Mouse (Mus musculus) spleen, postnatal 14 days (tissue): Measurements from ENCODE around the gene Stk11ip.

Experiments
- DNase-seq, 2 experiments: peaks; one replicate each; pipeline ENCODE4 v3.0.0; 2021 to 2022; ENCODE audit warnings: low spot score in 2 of 2

The Stk11ip gene

DNA sequence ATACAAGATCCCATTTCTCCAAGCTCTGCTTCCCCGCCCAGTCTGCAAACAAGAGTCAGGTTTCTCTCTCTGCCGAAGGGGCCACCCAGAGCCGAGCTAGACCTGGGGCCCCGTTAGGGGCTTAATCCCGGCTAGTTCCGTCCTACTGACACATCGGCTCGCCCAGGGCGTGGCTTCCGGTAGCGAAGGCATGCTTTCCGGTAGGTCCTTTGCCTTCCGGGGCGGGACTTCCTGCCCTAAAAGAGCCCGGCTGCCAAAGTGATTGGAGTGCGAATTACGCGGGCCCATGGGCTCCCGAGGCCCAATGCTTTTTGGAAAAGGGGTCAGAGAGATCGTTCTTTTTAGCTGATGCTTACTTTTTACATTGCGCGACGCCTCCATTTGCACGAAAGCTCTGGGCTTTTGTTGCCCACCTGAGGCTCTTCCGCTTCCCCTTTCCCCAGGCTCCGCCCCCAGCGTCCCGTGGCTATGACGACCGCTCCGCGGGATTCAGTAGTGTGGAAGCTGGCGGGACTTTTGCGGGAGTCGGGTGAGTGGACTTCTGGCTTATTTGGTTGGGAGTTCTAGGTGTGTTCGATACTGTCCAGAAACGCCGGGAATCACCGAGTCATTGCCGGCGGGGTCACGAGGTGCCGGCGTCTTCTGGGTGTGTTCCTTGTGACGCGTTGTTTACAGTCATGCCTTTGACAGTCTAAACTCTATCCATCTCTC is at the start of gene Stk11ip:
TSS of gene Stk11ip (plus strand) at position 209 of the 711 bp plus-strand sequence.
- peak; percentile 73 to 84 for DNase-seq

DNA sequence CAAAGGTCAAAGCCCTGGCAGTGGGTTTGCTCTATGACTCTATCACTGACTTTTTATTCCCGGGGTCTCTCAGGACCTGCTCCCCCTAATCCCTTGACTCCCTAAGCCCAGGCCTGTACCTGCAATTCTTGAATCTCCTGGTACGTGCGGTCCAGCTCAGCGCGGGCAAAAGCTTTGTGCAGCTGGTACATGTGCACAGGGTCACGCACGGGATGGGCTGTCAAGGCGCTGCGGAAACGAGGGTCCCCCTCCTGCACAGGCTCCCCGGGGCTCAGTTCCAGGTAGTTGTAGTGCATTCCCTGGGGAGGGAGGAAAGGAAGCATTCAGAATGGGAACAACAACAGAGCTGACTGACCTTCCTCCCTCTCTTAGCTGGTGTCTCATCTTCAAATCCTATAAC is 44.9 kb upstream of the Stk11ip start:
- DNase-seq: no peak

DNA sequence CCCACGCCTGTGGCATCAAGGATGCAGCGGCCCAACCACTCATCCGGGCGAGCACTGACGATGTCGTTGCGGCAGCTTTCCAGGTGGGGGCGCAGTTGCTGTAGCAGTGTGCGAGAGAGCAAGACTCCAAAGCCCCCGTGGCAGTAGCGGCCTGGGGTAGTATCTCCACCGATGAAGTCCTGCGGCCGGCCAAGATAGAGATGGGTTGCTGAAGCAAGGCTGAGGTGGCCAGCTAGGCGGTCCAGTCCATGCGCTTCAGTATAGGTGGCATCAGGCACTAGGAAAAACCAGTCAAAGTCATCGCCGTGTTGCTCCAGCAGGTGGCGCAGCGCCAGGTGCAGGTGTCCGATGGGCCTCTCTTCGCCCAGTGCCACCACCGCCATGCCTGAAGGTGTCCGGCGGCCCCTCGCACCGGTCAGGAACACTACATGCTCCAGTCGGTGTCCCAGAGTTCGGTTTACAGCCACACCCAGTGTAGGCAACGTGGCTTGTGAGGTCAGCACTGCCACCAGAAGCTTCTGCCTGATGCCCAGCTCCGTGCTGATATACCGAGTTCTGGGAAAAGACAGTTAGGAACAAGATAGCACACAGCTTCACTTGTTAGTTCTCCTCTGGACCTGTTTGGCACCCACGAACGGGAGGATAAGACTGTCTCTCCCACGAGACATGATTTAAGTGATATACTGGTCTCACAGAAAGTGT is 43.9 kb upstream of the Stk11ip start:
- peak; percentile 64 to 73 for DNase-seq

DNA sequence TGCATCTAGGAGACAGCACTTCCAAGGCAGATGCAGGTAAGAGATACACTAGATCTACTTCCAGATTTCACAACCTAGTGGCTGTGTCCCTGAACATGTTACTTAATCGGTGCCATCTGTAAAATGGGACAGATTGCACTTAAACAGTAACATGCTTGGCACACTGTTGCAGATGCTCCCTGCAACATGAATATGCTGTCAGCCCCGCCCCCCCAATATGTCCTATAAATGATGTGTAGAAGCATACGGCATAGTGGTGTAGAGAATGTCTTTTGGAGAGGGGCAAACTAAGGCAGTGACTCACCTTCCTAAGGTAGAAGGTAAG is 43.4 kb upstream of the Stk11ip start:
- DNase-seq: no peak

DNA sequence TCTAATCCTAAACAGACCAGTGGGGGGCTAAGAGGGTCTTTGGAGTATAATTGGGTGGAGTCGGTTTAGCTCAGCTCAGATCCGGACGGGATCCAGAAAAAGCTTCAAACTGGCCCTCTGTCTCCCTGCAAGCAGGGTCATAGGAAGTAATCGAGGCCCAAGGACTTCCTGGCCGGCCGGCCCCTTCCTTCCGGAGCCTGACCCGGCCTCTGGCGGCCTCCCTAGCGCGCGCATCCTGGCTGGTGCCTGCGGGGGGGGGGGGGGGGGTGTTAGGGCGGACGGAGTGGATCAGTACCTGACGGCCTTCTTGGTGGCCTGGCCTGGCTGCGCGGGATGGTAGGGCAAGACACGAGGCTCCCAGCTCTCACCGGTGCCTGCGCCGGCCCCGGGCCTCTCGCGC is 42.8 kb upstream of the Stk11ip start:
- DNase-seq: no peak

DNA sequence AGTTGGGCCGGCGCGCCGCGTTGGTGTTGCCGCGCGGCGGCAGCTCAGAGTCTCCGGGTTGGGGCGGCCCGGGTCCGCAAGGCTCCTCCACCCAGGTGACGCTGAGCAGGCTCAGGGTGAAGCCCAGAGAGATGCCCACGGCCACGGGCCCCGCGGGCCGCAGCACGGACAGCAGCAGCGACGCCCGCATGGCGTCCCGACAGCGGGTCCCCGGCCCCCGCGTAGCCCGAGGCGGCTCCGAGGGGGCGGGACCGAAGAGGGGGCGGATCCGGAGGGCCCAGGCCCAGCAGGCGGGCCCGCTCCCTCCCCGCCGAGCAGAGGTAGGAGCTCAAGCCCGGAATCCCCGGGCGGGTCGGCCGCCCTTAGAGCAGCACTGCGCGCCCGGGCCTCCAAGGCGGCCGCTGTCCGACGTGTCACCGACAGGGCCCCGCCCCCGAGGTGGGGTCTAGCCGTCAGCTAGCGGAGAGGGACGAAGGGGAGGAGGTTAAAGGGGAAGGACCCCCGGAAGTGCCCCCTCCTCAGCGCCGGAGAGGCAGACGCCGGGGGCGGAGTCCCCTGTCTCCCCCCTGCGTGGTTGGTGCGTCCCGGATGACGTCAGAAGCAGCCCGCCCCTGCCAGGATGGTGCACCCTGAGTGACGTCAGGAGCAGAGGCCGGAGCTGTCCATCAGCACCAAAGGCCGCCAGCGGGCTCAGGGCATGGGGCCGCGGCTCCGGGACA is 42.3 kb upstream of the Stk11ip start, which contains the start of the genes Chpf and Tmem198:
TSS of gene Chpf (minus strand) at position 392 of the 719 bp plus-strand sequence.
TSS of gene Tmem198 (plus strand) at position 617 of the 719 bp plus-strand sequence.
- DNase-seq: peak; percentile 82 to 86

DNA sequence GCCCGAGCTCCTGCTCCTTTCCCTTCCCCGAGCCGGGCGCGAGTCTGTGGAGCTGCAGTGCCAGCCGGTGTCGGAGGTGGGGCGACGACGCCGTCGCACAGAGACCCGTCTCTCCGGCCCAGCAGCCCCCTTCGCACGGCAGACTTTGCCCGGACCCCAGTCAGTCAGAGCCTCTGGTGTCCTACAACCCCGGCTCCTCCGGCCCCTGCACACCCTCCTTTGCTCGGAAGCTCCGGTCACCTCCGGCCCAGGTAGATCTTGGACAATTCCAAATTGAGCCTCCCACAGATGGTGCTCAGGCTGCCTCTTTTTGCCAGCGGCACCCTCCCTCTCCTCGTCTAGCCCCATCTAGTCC is 41.7 kb upstream of the Stk11ip start:
- DNase-seq: no peak

DNA sequence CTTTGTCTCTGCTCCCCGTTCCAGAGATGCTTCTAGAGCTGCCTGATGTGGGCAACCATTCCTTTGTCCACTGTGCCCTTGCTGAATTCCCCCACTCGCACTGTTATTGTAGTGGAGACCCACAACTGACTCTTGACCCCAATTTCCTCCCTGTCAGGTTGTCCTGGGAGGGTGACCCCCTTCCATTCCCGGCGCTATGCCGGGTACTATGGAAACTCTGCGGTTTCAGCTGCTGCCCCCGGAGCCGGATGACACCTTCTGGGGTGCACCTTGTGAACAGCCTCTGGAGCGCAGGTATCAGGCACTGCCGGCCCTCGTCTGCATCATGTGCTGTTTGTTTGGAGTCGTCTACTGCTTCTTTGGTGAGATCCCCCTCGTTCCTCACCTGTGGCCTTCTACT is 41.3 kb upstream of the Stk11ip start:
- DNase-seq: no peak

DNA sequence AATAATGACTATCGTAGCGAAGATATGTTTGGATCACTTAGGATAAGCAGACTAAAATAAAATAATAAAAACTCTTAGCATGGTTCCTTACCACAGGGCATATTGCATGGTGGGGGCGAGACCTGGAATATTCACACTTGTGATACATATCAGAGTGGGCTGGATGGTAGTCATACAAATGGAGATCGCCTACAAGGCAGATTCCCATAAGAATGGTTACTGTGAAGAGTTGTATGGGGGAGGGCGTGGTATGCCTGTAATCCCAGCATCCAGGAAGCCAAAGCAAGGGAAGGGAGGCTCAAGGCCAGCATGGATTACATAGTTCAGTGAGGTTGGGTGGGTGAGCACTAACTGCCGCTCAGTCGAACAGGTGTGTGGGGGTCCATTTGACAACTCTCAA is 40.6 kb upstream of the Stk11ip start:
- no peak for DNase-seq

DNA sequence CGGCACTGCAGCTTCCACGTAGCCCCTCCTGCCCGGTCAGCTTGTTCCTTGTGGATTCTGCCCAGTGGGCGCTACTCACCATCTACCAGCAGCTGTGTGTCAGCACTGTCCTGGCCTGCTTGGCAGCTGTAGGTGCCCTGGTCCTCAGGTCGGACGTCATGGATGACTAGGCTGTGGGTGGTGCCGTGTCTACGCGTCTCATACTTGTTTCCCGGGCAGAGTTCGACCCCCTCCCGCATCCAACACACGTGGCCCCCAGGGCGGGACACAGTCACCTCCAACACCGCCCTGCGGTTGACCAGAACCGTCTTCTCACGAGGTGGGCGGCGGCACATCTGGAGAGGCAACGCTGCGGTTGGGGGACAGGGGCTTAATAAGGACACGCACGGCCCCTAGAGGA is 34.8 kb upstream of the Stk11ip start:
- no peak for DNase-seq

DNA sequence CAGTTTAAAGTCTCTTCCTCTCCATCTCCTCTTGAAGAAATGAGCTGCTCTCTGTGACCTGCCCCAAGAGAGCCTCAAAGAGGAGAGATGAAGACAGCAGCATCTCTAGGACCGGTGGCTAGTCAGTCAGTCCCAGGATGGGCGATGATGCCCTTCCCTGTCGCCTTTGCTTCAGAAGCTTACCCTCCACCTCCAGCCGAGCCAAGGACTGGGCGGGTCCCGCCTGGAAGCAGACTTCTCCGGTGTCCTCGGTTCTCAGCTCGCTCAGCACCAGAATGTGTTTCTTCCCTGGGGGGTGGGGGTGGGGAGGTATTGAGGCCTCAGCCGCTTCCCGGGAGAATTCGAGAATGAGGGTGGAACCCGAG is 34.3 kb upstream of the Stk11ip start:
- no peak for DNase-seq

DNA sequence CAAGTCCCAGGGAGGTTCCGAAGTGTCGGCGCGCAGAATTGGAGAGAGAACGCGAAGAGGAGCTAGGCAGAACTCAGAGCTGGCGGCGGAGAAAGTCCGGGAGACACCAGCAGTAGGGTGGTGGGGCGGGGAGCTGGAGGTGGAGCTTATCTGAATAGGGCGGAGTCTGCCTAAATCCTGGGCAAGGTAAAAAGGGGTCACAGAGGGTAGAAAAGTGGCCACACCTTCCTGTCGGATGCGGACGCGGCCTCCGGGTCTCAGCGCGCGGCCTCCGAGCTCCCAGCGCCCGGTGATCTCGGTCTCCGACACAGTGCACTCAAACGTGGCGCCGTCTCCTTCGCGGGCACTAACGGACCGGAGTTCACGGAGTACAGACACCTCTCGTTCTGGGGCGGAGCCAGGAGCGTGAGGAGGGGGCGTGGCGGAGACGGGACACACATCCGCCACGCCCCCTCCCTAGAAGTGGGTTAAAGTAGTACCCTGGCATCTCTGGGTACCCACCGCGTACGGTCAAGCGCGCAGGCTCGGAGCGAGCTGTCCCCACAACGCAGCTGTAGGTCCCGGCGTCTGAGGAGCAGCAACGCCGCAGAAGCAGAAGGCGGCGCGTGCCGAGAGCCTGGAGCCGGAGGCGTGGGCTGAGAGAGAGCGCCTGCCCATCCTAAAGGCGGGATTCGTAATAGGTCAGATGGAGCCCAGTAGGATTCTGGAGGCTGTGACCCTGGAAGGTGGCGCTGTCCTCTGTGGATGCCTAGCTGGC is 33.7 kb upstream of the Stk11ip start:
- peak in 1 of 2 experiments; percentile 14 for DNase-seq

DNA sequence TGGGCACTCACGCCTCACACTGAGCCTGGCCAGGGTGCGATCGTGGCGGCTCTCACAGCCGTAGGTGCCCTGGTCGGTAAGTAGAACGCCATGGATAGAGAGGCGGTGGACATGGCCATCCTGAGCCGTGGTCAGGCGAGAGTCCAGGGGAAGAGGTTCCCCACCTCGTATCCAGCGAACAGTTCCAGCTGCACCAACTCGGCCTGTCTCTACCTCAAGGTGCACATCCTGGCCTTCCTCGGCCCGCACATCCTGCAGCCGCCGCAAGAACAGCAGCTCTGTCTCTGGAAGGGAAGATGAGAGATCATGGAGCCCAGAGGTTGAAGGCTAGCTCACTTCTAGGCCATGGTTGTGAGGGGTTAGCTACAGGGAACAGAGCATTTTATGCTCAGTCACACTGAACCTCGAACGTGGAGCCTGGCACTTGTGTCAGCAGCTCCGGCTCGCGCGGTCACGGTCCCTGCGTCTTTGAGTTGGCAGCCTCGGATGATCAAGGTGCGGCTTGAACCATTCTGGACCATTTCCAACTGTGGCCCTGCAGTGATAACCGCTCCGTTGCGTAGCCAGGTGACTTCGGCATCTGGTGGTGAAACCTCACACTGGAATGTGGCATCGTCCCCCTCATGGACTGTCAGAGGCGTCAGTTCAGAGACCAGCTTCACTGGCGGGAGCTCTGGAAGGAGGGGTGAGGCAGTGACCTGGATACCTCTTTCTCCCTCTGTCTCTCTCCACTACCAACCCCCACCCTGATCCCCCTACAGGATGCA is 30.4 kb upstream of the Stk11ip start:
- no peak for DNase-seq

DNA sequence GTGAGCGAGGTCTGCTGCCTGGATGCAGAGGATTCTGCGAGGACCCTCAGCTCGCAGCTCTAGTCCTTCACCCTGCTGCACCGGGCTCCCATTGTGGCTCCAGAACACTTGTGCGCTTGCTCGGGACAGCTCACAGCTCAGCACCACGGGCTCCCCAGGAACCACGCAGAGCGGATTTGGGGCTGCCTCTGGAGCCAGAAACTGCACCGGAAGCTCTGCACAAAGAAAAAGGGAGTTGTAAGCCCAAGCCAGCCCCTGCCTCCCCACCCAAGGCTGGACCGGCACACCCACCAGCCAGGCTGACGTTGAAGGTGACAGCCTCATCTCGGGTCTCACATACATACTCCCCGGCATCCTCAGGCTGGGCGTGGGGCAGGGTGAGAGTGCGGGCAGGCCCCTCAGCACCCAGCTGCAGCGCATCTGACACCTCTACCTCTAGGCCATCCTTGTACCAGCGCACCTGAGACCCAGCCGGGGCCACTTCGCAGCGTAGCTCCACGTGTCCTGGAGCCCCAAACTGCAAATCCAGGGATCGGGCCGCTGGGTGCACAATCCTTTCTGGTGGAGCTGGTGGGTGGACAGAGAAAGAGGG is 28.7 kb upstream of the Stk11ip start:
- DNase-seq: no peak

DNA sequence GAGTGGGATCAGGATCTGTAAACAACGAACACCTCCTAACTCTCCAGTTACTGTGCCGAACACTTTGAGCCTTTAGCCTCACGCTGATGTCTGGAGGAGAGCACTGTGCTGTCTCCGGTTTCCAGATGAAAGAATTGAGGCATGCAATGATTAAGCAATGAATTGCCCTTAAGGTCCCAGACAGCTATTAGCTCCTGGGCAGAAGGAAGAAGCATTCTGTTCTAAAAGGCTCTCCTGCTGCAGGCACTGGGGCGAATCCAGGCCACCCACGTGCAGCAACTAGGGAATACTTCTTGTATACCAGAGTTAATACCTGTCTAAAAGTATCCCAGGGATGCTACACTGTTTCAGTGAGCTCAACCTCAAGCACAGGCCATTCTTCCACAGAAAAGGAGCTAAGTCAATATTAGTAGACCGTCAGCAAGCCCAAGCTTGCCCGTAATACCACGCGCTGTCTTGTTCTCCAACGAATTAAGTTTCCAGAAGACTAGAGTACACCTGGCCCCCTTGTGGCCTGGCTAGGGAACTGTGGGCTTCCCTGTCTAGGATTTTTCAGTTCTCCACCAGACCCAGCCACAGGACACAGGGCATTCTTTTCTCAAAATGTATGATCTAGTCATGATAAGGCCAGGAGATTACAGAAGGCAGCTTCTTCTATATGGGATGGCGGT is 26.3 kb upstream of the Stk11ip start:
- DNase-seq: no peak

DNA sequence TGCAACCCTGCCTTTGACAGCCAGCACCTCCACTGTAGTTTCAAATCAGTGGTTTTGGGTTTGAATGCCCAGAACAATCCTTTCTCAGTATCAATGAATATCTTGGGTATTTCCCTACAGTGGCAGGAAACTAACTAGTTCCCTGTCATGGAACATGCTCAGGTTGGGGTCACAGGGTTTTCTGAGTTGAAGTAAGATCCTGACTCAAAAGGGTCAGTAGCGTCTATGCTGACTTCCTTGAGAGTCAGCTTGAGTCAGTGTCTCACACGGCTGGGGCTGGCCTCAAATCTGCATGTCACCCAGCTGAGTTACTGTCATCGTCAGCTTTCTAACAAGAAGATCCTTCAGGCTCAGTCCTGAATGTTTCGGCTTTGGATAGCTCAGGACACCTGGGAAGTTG is 22.4 kb upstream of the Stk11ip start:
- no peak for DNase-seq

DNA sequence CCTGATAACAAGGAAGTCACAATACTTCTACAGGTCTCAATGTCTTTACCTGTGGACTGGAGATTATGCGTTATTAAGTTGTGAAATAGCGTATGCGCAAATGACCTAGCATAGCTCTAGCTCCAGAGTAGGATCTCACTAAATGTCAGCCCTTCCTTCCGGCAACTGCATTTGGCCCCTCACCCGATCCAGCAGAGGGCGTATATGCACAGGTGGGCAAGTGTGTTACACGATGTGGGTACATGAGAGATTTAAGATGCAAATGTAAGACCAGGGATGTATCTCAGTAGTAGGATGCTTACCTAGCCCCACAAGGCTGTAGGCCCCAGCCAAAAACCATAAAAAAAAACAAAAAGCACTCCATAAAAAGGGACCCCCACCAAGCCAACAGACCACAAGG is 21.9 kb upstream of the Stk11ip start:
- no peak for DNase-seq

DNA sequence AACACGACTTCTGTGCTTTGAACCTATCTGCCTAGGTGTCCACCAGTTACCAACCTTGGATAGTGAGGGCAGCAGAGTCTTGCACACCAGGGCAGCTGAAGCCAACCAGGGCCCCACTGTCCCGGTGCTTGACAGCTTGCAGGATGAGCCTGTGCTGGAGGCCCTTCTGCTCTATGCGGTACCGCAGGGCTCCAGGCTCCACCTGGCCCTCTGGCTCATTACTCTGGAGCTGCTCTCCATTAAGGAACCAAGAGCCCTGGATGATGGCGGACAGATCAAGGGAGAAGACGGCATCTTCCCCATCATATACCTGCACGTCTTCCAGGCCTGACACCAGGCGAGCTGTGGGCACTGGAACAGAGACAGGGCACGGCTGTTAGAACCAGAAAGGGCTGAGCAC is 19.4 kb upstream of the Stk11ip start:
- DNase-seq: no peak

DNA sequence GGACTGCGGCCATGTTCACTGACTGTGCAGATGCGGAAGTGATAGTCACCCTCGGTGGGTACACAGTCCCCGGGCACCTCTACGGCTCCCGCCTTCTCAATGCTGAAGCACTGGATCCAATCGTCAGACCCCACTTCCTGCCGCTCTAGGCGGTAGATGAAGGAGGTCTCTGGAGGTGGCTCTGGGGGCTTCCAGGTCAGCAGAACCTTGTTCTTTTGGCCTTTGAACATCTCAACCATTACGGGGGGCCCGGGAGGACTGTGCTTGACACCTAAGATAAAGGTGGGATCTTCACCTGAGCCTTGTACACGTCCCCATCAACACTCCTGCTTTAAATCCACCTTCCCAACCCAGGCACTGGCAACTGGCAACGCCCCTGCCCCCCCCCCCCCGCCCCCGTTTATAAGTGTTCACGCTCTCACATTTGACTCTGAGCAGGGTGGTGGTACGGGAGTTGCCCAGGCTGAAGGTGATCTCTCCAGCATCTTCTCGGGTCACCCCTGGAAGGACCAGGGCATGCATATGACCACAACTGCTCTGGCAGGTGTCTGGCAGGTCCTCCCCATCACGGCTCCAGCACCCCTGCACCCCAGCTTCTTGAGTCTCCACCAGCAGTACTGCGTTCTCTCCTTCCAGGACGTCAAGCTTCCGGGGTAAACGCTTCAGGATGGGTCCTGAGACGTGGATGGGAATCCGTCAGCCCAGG is 18.2 kb upstream of the Stk11ip start:
- no peak for DNase-seq

DNA sequence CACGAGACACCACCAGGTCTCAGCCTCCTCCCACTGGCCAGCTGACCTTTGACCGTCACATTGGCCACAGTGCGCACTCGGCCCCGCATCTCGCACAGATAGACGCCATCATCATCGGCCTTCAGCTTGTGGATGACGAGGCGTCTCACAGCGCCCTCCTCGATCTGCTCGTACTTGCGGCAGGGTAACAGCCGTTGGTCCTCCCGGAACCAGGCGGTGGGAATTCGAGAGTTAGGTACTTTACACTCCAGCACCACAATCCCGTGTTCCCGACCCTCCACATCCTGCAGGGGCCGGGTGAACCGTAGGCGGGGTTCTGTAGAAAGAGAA is 17.7 kb upstream of the Stk11ip start:
- no peak for DNase-seq
